Mouse (Mus musculus): ENCODE results near the gene Vmn1r40.

Gene Vmn1r40

GRCm38 (mm10) chr6:89707240-89707639 is at the start of gene Vmn1r40:
TSS of gene Vmn1r40 (plus strand) at chr6:89707540.
- DNase-seq (ENCODE audit: low spot score): no peak

GRCm38 (mm10) chr6:89658342-89658741 is 49.0 kb upstream of the Vmn1r40 start:
- no peak for DNase-seq (ENCODE audit: low spot score)

- no peak for DNase-seq (ENCODE audit: low spot score)
These were observed 48.4 kb upstream of the Vmn1r40 start for GRCm38 (mm10) chr6:89658931-89659330.

GRCm38 (mm10) chr6:89659692-89660423 is 47.5 kb upstream of the Vmn1r40 start:
- DNase-seq (ENCODE audit: low spot score): no peak

- DNase-seq (ENCODE audit: low spot score): no peak
These were observed 46.9 kb upstream of the Vmn1r40 start for GRCm38 (mm10) chr6:89660490-89660889.

- DNase-seq (ENCODE audit: low spot score): no peak
These were observed 44.8 kb upstream of the Vmn1r40 start for GRCm38 (mm10) chr6:89662521-89662920.

GRCm38 (mm10) chr6:89665155-89665554 is 42.2 kb upstream of the Vmn1r40 start:
- no peak for DNase-seq (ENCODE audit: low spot score)

- DNase-seq (ENCODE audit: low spot score): no peak
These were observed 41.7 kb upstream of the Vmn1r40 start for GRCm38 (mm10) chr6:89665667-89666066.

GRCm38 (mm10) chr6:89666976-89667375 is 40.4 kb upstream of the Vmn1r40 start:
- no peak for DNase-seq (ENCODE audit: low spot score)

GRCm38 (mm10) chr6:89669556-89669955 is 37.8 kb upstream of the Vmn1r40 start:
- no peak for DNase-seq (ENCODE audit: low spot score)

GRCm38 (mm10) chr6:89671431-89671830 is 35.9 kb upstream of the Vmn1r40 start:
- DNase-seq (ENCODE audit: low spot score): no peak

GRCm38 (mm10) chr6:89672641-89673040 is 34.7 kb upstream of the Vmn1r40 start:
- no peak for DNase-seq (ENCODE audit: low spot score)

- DNase-seq (ENCODE audit: low spot score): no peak
These were observed 34.1 kb upstream of the Vmn1r40 start for GRCm38 (mm10) chr6:89673135-89673780.

GRCm38 (mm10) chr6:89678522-89678921 is 28.8 kb upstream of the Vmn1r40 start:
- no peak for DNase-seq (ENCODE audit: low spot score)

GRCm38 (mm10) chr6:89679291-89679835 is 28.0 kb upstream of the Vmn1r40 start:
- DNase-seq (ENCODE audit: low spot score): peak; percentile 38

GRCm38 (mm10) chr6:89680155-89680554 is 27.2 kb upstream of the Vmn1r40 start:
- peak; percentile 52 for DNase-seq (ENCODE audit: low spot score)

- DNase-seq (ENCODE audit: low spot score): no peak
These were observed 23.1 kb upstream of the Vmn1r40 start for GRCm38 (mm10) chr6:89684231-89684630.

- no peak for DNase-seq (ENCODE audit: low spot score)
These were observed 20.2 kb upstream of the Vmn1r40 start for GRCm38 (mm10) chr6:89687100-89687499.

- no peak for DNase-seq (ENCODE audit: low spot score)
These were observed 716 bp upstream of the Vmn1r40 start for GRCm38 (mm10) chr6:89706624-89707023.

GRCm38 (mm10) chr6:89718051-89718450 is 10.7 kb downstream of the Vmn1r40 start:
- no peak for DNase-seq (ENCODE audit: low spot score)

GRCm38 (mm10) chr6:89740466-89740865 is 33.1 kb downstream of the Vmn1r40 start, which contains the start of gene Vmn1r41:
TSS of gene Vmn1r41 (plus strand) at chr6:89740766.
- no peak for DNase-seq (ENCODE audit: low spot score)

GRCm38 (mm10) chr6:89742811-89743210 is 35.5 kb downstream of the Vmn1r40 start:
- DNase-seq (ENCODE audit: low spot score): no peak

Measured in left cerebral cortex, adult 11 months (tissue).